Mouse (Mus musculus): ENCODE data around the gene AU022252. TPM values are rescaled to one million over a fixed set of nuclear protein-coding genes. Genes with fewer than 3 reads are reported as not detected.

Gene AU022252
- polyA plus RNA-seq, 1 experiment = 10.0 TPM

- no peaks in the 10 kb centered on the region for H3K79me3 ChIP-seq (ENCODE audit: low read depth)
- H3ac ChIP-seq (ENCODE audit: control insufficient read depth, insufficient read length, low read depth) = no peak overlapping the region
- H3K36me3 ChIP-seq (ENCODE audit: control insufficient read depth, insufficient read depth) = peaks cover 24% of the 10 kb centered on the region
- TF ChIP-seq MAX (IDR thresholded peaks at IDR 0.05) (no peak), FOSL1 (IDR thresholded peaks at IDR 0.05; ENCODE audit: insufficient read depth, low read length, poor library complexity, severe bottlenecking) (no peak), USF1 (IDR thresholded peaks at IDR 0.05; ENCODE audit: low read depth) (no peak), MYOD1 (IDR thresholded peaks at IDR 0.05; ENCODE audit: control insufficient read depth, insufficient read length, low read depth) (no peak), MYOG (IDR thresholded peaks at IDR 0.05; ENCODE audit: control insufficient read depth, extremely low read depth, insufficient read length) (no peak), CEBPB (IDR thresholded peaks at IDR 0.05; ENCODE audit: low read depth) (no peak), CTCF (IDR thresholded peaks at IDR 0.05; ENCODE audit: control insufficient read depth, insufficient read depth, insufficient read length) (no peak)
- H3K79me2 ChIP-seq (ENCODE audit: control insufficient read depth, insufficient read depth) = no peaks in the 10 kb centered on the region
- no peak overlapping the region for H3K4me3 ChIP-seq (ENCODE audit: insufficient read depth, poor library complexity, severe bottlenecking)
- H3K27me3 ChIP-seq (ENCODE audit: control insufficient read depth, insufficient read depth, insufficient read length) = no peaks in the 10 kb centered on the region
Measured at GRCm38 (mm10) chr4:119242571-119242970, 10.1 kb upstream of the AU022252 start.

GRCm38 (mm10) chr4:119241664-119242063 lies 9.2 kb upstream of the AU022252 start:
- H3ac ChIP-seq (ENCODE audit: control insufficient read depth, insufficient read length, low read depth) = no peak overlapping the region
- H3K27me3 ChIP-seq (ENCODE audit: control insufficient read depth, insufficient read depth, insufficient read length) = no peaks in the 10 kb centered on the region
- H3K79me3 ChIP-seq (ENCODE audit: low read depth) = no peaks in the 10 kb centered on the region
- TF ChIP-seq FOSL1 (IDR thresholded peaks at IDR 0.05; ENCODE audit: insufficient read depth, low read length, poor library complexity, severe bottlenecking) (no peak), MYOG (IDR thresholded peaks at IDR 0.05; ENCODE audit: control insufficient read depth, extremely low read depth, insufficient read length) (no peak), USF1 (IDR thresholded peaks at IDR 0.05; ENCODE audit: low read depth) (no peak), CTCF (IDR thresholded peaks at IDR 0.05; ENCODE audit: control insufficient read depth, insufficient read depth, insufficient read length) (no peak)
- H3K4me3 ChIP-seq (ENCODE audit: insufficient read depth, poor library complexity, severe bottlenecking) = no peak overlapping the region
- H3K36me3 ChIP-seq (ENCODE audit: control insufficient read depth, insufficient read depth) = peaks cover 24% of the 10 kb centered on the region
- H3K79me2 ChIP-seq (ENCODE audit: control insufficient read depth, insufficient read depth) = no peaks in the 10 kb centered on the region

- H3K4me3 ChIP-seq (ENCODE audit: insufficient read depth, poor library complexity, severe bottlenecking) = no peak overlapping the region
Measured at GRCm38 (mm10) chr4:119239181-119239682, 6.7 kb upstream of the AU022252 start.

GRCm38 (mm10) chr4:119238661-119239060 lies 6.1 kb upstream of the AU022252 start:
- no peaks in the 10 kb centered on the region for H3K79me3 ChIP-seq (ENCODE audit: low read depth)
- H3K79me2 ChIP-seq (ENCODE audit: control insufficient read depth, insufficient read depth) = peaks cover 10% of the 10 kb centered on the region
- no peak overlapping the region for H3K4me3 ChIP-seq (ENCODE audit: insufficient read depth, poor library complexity, severe bottlenecking)
- H3K27me3 ChIP-seq (ENCODE audit: control insufficient read depth, insufficient read depth, insufficient read length) = no peaks in the 10 kb centered on the region
- peaks cover 24% of the 10 kb centered on the region for H3K36me3 ChIP-seq (ENCODE audit: control insufficient read depth, insufficient read depth)
- no peak for TF ChIP-seq CTCF (IDR thresholded peaks at IDR 0.05; ENCODE audit: control insufficient read depth, insufficient read depth, insufficient read length)
- TF ChIP-seq CEBPB (IDR thresholded peaks at IDR 0.05; ENCODE audit: low read depth) = no peak
- no peak for TF ChIP-seq MYOD1 (IDR thresholded peaks at IDR 0.05; ENCODE audit: control insufficient read depth, insufficient read length, low read depth)
- no peak for TF ChIP-seq MYOG (IDR thresholded peaks at IDR 0.05; ENCODE audit: control insufficient read depth, extremely low read depth, insufficient read length)
- no peak overlapping the region for H3ac ChIP-seq (ENCODE audit: control insufficient read depth, insufficient read length, low read depth)

More at GRCm38 (mm10) chr4:119239181-119239682, 6.7 kb upstream of the AU022252 start:
- no peak overlapping the region for H3ac ChIP-seq (ENCODE audit: control insufficient read depth, insufficient read length, low read depth)
- H3K36me3 ChIP-seq (ENCODE audit: control insufficient read depth, insufficient read depth) = peaks cover 24% of the 10 kb centered on the region
- H3K27me3 ChIP-seq (ENCODE audit: control insufficient read depth, insufficient read depth, insufficient read length) = no peaks in the 10 kb centered on the region
- H3K79me2 ChIP-seq (ENCODE audit: control insufficient read depth, insufficient read depth) = peaks cover 5% of the 10 kb centered on the region
- H3K79me3 ChIP-seq (ENCODE audit: low read depth) = no peaks in the 10 kb centered on the region
- no peak for TF ChIP-seq FOSL1 (IDR thresholded peaks at IDR 0.05; ENCODE audit: insufficient read depth, low read length, poor library complexity, severe bottlenecking)
- TF ChIP-seq CTCF (IDR thresholded peaks at IDR 0.05; ENCODE audit: control insufficient read depth, insufficient read depth, insufficient read length) = no peak
- TF ChIP-seq MAX (IDR thresholded peaks at IDR 0.05) = no peak
- no peak for TF ChIP-seq USF1 (IDR thresholded peaks at IDR 0.05; ENCODE audit: low read depth)
- TF ChIP-seq CEBPB (IDR thresholded peaks at IDR 0.05; ENCODE audit: low read depth) = no peak
- no peak for TF ChIP-seq MYOD1 (IDR thresholded peaks at IDR 0.05; ENCODE audit: control insufficient read depth, insufficient read length, low read depth)
- no peak for TF ChIP-seq MYOG (IDR thresholded peaks at IDR 0.05; ENCODE audit: control insufficient read depth, extremely low read depth, insufficient read length)

- TF ChIP-seq MYOD1 (IDR thresholded peaks at IDR 0.05; ENCODE audit: control insufficient read depth, insufficient read length, low read depth) (no peak), CEBPB (IDR thresholded peaks at IDR 0.05; ENCODE audit: low read depth) (no peak), FOSL1 (IDR thresholded peaks at IDR 0.05; ENCODE audit: insufficient read depth, low read length, poor library complexity, severe bottlenecking) (no peak), MYOG (IDR thresholded peaks at IDR 0.05; ENCODE audit: control insufficient read depth, extremely low read depth, insufficient read length) (no peak), MAX (IDR thresholded peaks at IDR 0.05) (no peak), USF1 (IDR thresholded peaks at IDR 0.05; ENCODE audit: low read depth) (no peak), CTCF (IDR thresholded peaks at IDR 0.05; ENCODE audit: control insufficient read depth, insufficient read depth, insufficient read length) (no peak)
- Histone ChIP-seq H3ac (ENCODE audit: control insufficient read depth, insufficient read length, low read depth) (peak overlapping the region; percentile 45), H3K79me3 (ENCODE audit: low read depth) (peaks cover 3% of the 10 kb centered on the region), H3K27me3 (ENCODE audit: control insufficient read depth, insufficient read depth, insufficient read length) (no peaks in the 10 kb centered on the region), H3K79me2 (ENCODE audit: control insufficient read depth, insufficient read depth) (peaks cover 30% of the 10 kb centered on the region), H3K36me3 (ENCODE audit: control insufficient read depth, insufficient read depth) (peaks cover under 1% of the 10 kb centered on the region), H3K4me3 (ENCODE audit: insufficient read depth, poor library complexity, severe bottlenecking) (no peak overlapping the region)
Measured at GRCm38 (mm10) chr4:119234348-119234747, 1.8 kb upstream of the AU022252 start.

All from C2C12 (cell line).